Mouse (Mus musculus): Measurements from ENCODE around the gene Ubald1. TPM values are rescaled to one million over a fixed set of nuclear protein-coding genes. Genes with fewer than 3 reads are reported as not detected.

Ubald1 gene
- polyA plus RNA-seq, 1 experiment from 2014 or later = 29.6 TPM

GRCm38 (mm10) chr16:4894201-4894908 lies 14.2 kb upstream of the Ubald1 start:
- WGBS = 85% methylated on average over 7 of the region's 7 CpGs

GRCm38 (mm10) chr16:4892171-4892570 lies 12.1 kb upstream of the Ubald1 start:
- peaks cover 7% of the 10 kb centered on the region for H3K36me3 ChIP-seq
- no peaks in the 10 kb centered on the region for H3K27me3 ChIP-seq (ENCODE audit: low read depth, poor library complexity, severe bottlenecking)
- no peaks in the 10 kb centered on the region for H3K9me3 ChIP-seq (replicated peaks)
- no peak overlapping the region for H3K4me3 ChIP-seq
- WGBS = 94% methylated on average over 6 of the region's 6 CpGs
- DNase-seq (ENCODE audit: low spot score) = no peak
- H3K27ac ChIP-seq (replicated peaks) = no peak overlapping the region
- peaks cover 13% of the 10 kb centered on the region for H3K4me1 ChIP-seq

More at GRCm38 (mm10) chr16:4894201-4894908, 14.2 kb upstream of the Ubald1 start:
- H3K27me3 ChIP-seq (ENCODE audit: low read depth, poor library complexity, severe bottlenecking) = no peaks in the 10 kb centered on the region
- no peaks in the 10 kb centered on the region for H3K4me1 ChIP-seq
- no peak overlapping the region for H3K27ac ChIP-seq (replicated peaks)
- no peaks in the 10 kb centered on the region for H3K9me3 ChIP-seq (replicated peaks)
- H3K36me3 ChIP-seq = peaks cover 7% of the 10 kb centered on the region
- no peak for DNase-seq (ENCODE audit: low spot score)
- no peak overlapping the region for H3K4me3 ChIP-seq

GRCm38 (mm10) chr16:4890201-4890709 lies 10.1 kb upstream of the Ubald1 start:
- H3K9me3 ChIP-seq (replicated peaks) = no peaks in the 10 kb centered on the region
- no peak for DNase-seq (ENCODE audit: low spot score)
- H3K4me1 ChIP-seq = peaks cover 22% of the 10 kb centered on the region
- 81% methylated on average over 4 of the region's 4 CpGs for WGBS
- no peak overlapping the region for H3K4me3 ChIP-seq
- no peaks in the 10 kb centered on the region for H3K27me3 ChIP-seq (ENCODE audit: low read depth, poor library complexity, severe bottlenecking)
- H3K36me3 ChIP-seq = peaks cover 7% of the 10 kb centered on the region
- no peak overlapping the region for H3K27ac ChIP-seq (replicated peaks)

- Histone ChIP-seq H3K4me3 (peak overlapping the region; percentile 70), H3K9me3 (replicated peaks) (no peaks in the 10 kb centered on the region), H3K27ac (replicated peaks) (peak overlapping the region; percentile 96), H3K27me3 (ENCODE audit: low read depth, poor library complexity, severe bottlenecking) (no peaks in the 10 kb centered on the region), H3K4me1 (peaks cover 26% of the 10 kb centered on the region), H3K36me3 (peaks cover 2% of the 10 kb centered on the region; the same call in 1 of the 2 replicates)
- no peak for DNase-seq (ENCODE audit: low spot score)
- under 1% methylated on average over 8 of the region's 8 CpGs for WGBS
Observed at GRCm38 (mm10) chr16:4886690-4887020, 6.5 kb upstream of the Ubald1 start.

GRCm38 (mm10) chr16:4885760-4886689 lies 5.9 kb upstream of the Ubald1 start, which contains the start of gene Mgrn1:
Gene Mgrn1 (plus strand): TSS chr16:4886249.
- H3K36me3 ChIP-seq = peaks cover 2% of the 10 kb centered on the region; the same call in 1 of the 2 replicates
- H3K4me1 ChIP-seq = peaks cover 32% of the 10 kb centered on the region
- no peaks in the 10 kb centered on the region for H3K27me3 ChIP-seq (ENCODE audit: low read depth, poor library complexity, severe bottlenecking)
- WGBS = under 1% methylated on average over 57 of the region's 74 CpGs
- peak within 1 kb of the TSS; percentile 70 for H3K4me3 ChIP-seq
- H3K27ac ChIP-seq (replicated peaks) = peak within 1 kb of the TSS; percentile 96
- peak; percentile 92 for DNase-seq (ENCODE audit: low spot score)
- no peaks in the 10 kb centered on the region for H3K9me3 ChIP-seq (replicated peaks)

- H3K36me3 ChIP-seq = no peaks in the 10 kb centered on the region
- no peaks in the 10 kb centered on the region for H3K27me3 ChIP-seq (ENCODE audit: low read depth, poor library complexity, severe bottlenecking)
- peak overlapping the region; percentile 96 for H3K27ac ChIP-seq (replicated peaks)
- no peak for DNase-seq (ENCODE audit: low spot score)
- no peaks in the 10 kb centered on the region for H3K9me3 ChIP-seq (replicated peaks)
- 91% methylated on average over 10 of the region's 10 CpGs for WGBS
- H3K4me1 ChIP-seq = peaks cover 38% of the 10 kb centered on the region
- H3K4me3 ChIP-seq = peak overlapping the region; percentile 70
Observed at GRCm38 (mm10) chr16:4884930-4885329, 4.8 kb upstream of the Ubald1 start.

- 84% methylated on average over 10 of the region's 10 CpGs for WGBS
- no peaks in the 10 kb centered on the region for H3K27me3 ChIP-seq (ENCODE audit: low read depth, poor library complexity, severe bottlenecking)
- peaks cover 41% of the 10 kb centered on the region for H3K4me1 ChIP-seq
- H3K4me3 ChIP-seq = peak overlapping the region; percentile 88
- H3K27ac ChIP-seq (replicated peaks) = peak overlapping the region; percentile 92
- no peaks in the 10 kb centered on the region for H3K9me3 ChIP-seq (replicated peaks)
- no peak for DNase-seq (ENCODE audit: low spot score)
- no peaks in the 10 kb centered on the region; the same call in 1 of the 2 replicates for H3K36me3 ChIP-seq
Observed at GRCm38 (mm10) chr16:4881400-4882351, 1.6 kb upstream of the Ubald1 start.

- H3K27ac ChIP-seq (replicated peaks) = peak overlapping the region; percentile 92
- under 1% methylated on average over 40 of the region's 40 CpGs for WGBS
- peaks cover 20% of the 10 kb centered on the region for H3K36me3 ChIP-seq
- no peaks in the 10 kb centered on the region for H3K27me3 ChIP-seq (ENCODE audit: low read depth, poor library complexity, severe bottlenecking)
- H3K4me1 ChIP-seq = peaks cover 34% of the 10 kb centered on the region
- DNase-seq (ENCODE audit: low spot score) = peak; percentile 89
- H3K9me3 ChIP-seq (replicated peaks) = no peaks in the 10 kb centered on the region
- H3K4me3 ChIP-seq = peak overlapping the region; percentile 88
Observed at GRCm38 (mm10) chr16:4879708-4880124, 399 bp downstream of the Ubald1 start.

GRCm38 (mm10) chr16:4879101-4879707 lies 911 bp downstream of the Ubald1 start:
- Histone ChIP-seq H3K9me3 (replicated peaks) (no peaks in the 10 kb centered on the region), H3K4me1 (peaks cover 34% of the 10 kb centered on the region), H3K27me3 (ENCODE audit: low read depth, poor library complexity, severe bottlenecking) (no peaks in the 10 kb centered on the region), H3K27ac (replicated peaks) (peak overlapping the region; percentile 92), H3K36me3 (peaks cover 25% of the 10 kb centered on the region), H3K4me3 (peak overlapping the region; percentile 88)
- no peak for DNase-seq (ENCODE audit: low spot score)
- under 1% methylated on average over 54 of the region's 54 CpGs for WGBS

- peak overlapping the region; percentile 88 for H3K4me3 ChIP-seq
- no peaks in the 10 kb centered on the region for H3K9me3 ChIP-seq (replicated peaks)
- peaks cover 32% of the 10 kb centered on the region for H3K36me3 ChIP-seq
- peaks cover 34% of the 10 kb centered on the region for H3K4me1 ChIP-seq
- no peaks in the 10 kb centered on the region for H3K27me3 ChIP-seq (ENCODE audit: low read depth, poor library complexity, severe bottlenecking)
- DNase-seq (ENCODE audit: low spot score) = no peak
- 46% methylated on average over 5 of the region's 5 CpGs for WGBS
- H3K27ac ChIP-seq (replicated peaks) = peak overlapping the region; percentile 92
Observed at GRCm38 (mm10) chr16:4878192-4878885, 1.8 kb downstream of the Ubald1 start.

- DNase-seq (ENCODE audit: low spot score) = no peak
- Histone ChIP-seq H3K4me3 (peak overlapping the region; percentile 88), H3K27ac (replicated peaks) (peak overlapping the region; percentile 92; the same call in 1 of the 2 replicates), H3K36me3 (peaks cover 32% of the 10 kb centered on the region), H3K27me3 (ENCODE audit: low read depth, poor library complexity, severe bottlenecking) (no peaks in the 10 kb centered on the region), H3K9me3 (replicated peaks) (no peaks in the 10 kb centered on the region), H3K4me1 (peaks cover 34% of the 10 kb centered on the region)
- WGBS = 79% methylated on average over 3 of the region's 3 CpGs
Observed at GRCm38 (mm10) chr16:4877701-4878100, 2.4 kb downstream of the Ubald1 start.

All from midbrain, embryonic 10.5 days (tissue).